Mouse (Mus musculus): ENCODE data around the gene Fbxl15. TPM values are rescaled to one million over a fixed set of nuclear protein-coding genes. Genes with fewer than 3 reads are reported as not detected.

The Fbxl15 gene
- polyA plus RNA-seq (2015; fragmentation: Nextera tagmentation; extraction: Ambion mirVana) = 22.4 and 26.0 TPM in 2 replicates

- Histone ChIP-seq H3K4me3 (ENCODE audit: low read length) (peak within 1 kb of the TSS; percentile 72), H3K4me1 (ENCODE audit: insufficient read depth, low read length) (peaks cover 25% of the 10 kb centered on the region), H3K9ac (replicated peaks; ENCODE audit: low read length) (peak within 1 kb of the TSS; percentile 80), H3K9me3 (ENCODE audit: low read length) (no peaks in the 10 kb centered on the region), H3K27me3 (ENCODE audit: insufficient read depth, low read length) (peaks cover 41% of the 10 kb centered on the region), H3K36me3 (ENCODE audit: insufficient read depth, low read length) (peaks cover 15% of the 10 kb centered on the region), H3K4me2 (replicated peaks; ENCODE audit: low read depth, low read length) (peak within 1 kb of the TSS; percentile 99), H3K27ac (ENCODE audit: low read length) (peak within 1 kb of the TSS; percentile 94)
- ATAC-seq (ENCODE audit: low FRiP score, low TSS enrichment) = peak; percentile 92
- under 1% methylated on average over 78 of the region's 81 CpGs for WGBS
Measured at GRCm38 (mm10) chr19:46328081-46329030, at the start of gene Fbxl15. Fbxl15 (plus strand) TSS chr19:46328184.

DNA sequence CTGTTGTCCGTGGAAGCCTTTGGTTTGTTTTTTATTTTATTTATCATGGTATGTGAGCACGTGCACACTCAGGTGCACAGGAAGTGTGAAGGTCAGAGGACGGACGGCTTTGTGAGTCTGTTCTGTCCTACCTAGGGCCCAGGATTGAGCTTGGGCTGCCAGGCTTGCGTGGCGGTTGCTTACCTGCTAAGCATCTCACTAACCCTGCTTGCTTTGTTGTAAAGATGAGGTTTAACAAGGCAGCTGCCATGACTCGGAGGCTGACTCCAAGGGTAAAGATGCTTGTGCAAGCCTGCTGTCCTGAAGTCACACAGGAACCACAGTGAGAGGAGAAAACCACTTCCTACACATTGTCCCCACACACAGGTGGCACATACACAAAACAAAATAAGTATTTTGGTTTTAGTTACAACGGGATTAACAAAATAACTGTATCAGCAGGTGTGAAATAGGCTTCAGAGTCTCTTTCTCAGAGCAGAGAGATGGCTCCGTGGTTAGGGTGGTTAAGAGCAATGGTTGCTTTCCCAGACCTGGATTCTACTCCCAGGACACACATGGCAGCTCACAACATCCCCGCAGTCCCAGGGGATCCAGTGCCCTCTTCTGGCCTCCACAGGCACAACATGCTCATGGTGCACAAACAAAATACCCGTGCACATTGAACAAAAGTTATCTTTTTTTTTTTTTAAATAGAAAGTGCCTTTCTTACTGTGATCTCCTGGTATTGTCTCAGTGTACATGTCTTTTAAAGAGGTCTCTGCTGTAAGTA, 45.7 kb upstream of the Fbxl15 start:
- Histone ChIP-seq H3K9ac (replicated peaks; ENCODE audit: low read length) (no peak overlapping the region), H3K4me2 (replicated peaks; ENCODE audit: low read depth, low read length) (no peak overlapping the region), H3K9me3 (ENCODE audit: low read length) (no peaks in the 10 kb centered on the region), H3K4me3 (ENCODE audit: low read length) (no peak overlapping the region), H3K27ac (ENCODE audit: low read length) (no peak overlapping the region), H3K36me3 (ENCODE audit: insufficient read depth, low read length) (peaks cover 70% of the 10 kb centered on the region), H3K27me3 (ENCODE audit: insufficient read depth, low read length) (no peaks in the 10 kb centered on the region), H3K4me1 (ENCODE audit: insufficient read depth, low read length) (no peaks in the 10 kb centered on the region)
- no peak for ATAC-seq (ENCODE audit: low FRiP score, low TSS enrichment)
- 93% methylated on average over 11 of the region's 11 CpGs for WGBS

DNA sequence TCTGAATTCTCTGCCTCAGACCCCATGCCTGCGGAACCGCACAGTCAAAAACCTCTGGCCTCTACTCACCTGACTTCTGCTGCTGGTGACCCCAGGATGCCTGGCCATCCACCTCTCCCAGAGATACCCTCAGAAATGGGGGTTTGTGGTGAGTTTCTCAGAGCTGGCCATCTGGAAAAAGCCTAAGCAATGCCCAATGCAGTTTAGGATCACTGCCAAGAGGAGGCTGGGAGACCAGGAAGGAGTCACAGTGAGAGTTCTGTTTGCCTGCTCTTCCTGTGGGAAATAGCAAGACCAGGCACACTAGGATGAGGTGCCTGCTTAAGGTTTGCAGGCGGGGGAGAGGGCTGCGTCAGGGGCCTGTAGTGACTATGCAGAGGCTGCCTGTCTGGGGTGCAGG, 43.3 kb upstream of the Fbxl15 start:
- H3K9me3 ChIP-seq (ENCODE audit: low read length) = no peaks in the 10 kb centered on the region
- WGBS = 96% methylated on average over 4 of the region's 4 CpGs
- no peak overlapping the region for H3K4me2 ChIP-seq (replicated peaks; ENCODE audit: low read depth, low read length)
- H3K4me3 ChIP-seq (ENCODE audit: low read length) = no peak overlapping the region
- no peak for ATAC-seq (ENCODE audit: low FRiP score, low TSS enrichment)
- no peaks in the 10 kb centered on the region for H3K27me3 ChIP-seq (ENCODE audit: insufficient read depth, low read length)
- H3K4me1 ChIP-seq (ENCODE audit: insufficient read depth, low read length) = no peaks in the 10 kb centered on the region
- no peak overlapping the region for H3K27ac ChIP-seq (ENCODE audit: low read length)
- H3K9ac ChIP-seq (replicated peaks; ENCODE audit: low read length) = no peak overlapping the region
- H3K36me3 ChIP-seq (ENCODE audit: insufficient read depth, low read length) = peaks cover 59% of the 10 kb centered on the region

GRCm38 (mm10) chr19:46285631-46286030, 42.4 kb upstream of the Fbxl15 start:
- no peak overlapping the region for H3K27ac ChIP-seq (ENCODE audit: low read length)
- H3K36me3 ChIP-seq (ENCODE audit: insufficient read depth, low read length) = peaks cover 50% of the 10 kb centered on the region
- H3K27me3 ChIP-seq (ENCODE audit: insufficient read depth, low read length) = no peaks in the 10 kb centered on the region
- WGBS = 64% methylated on average over 7 of the region's 7 CpGs
- no peak overlapping the region for H3K4me3 ChIP-seq (ENCODE audit: low read length)
- ATAC-seq (ENCODE audit: low FRiP score, low TSS enrichment) = no peak
- no peak overlapping the region for H3K9ac ChIP-seq (replicated peaks; ENCODE audit: low read length)
- no peak overlapping the region for H3K4me2 ChIP-seq (replicated peaks; ENCODE audit: low read depth, low read length)
- H3K4me1 ChIP-seq (ENCODE audit: insufficient read depth, low read length) = no peaks in the 10 kb centered on the region
- H3K9me3 ChIP-seq (ENCODE audit: low read length) = no peaks in the 10 kb centered on the region

DNA sequence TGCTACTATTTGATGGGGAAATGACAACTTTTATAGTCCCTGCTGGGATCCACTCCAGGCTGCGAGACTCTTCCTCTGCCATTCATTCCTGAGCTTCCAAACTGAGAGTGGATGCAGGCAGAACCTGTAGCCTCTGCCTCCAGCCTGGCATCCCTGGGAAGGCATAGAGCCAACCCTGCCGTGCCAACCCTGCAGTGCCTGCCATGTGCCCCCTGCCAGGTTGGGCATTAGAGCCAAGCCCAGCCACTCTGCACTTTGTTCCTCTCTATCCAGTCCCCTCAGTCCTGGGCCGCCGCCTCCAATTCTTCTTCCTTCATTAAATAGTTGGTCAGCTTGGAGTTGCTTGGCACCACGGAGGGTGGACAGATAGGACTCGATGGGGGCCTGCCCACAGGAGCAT, 41.9 kb upstream of the Fbxl15 start:
- H3K9ac ChIP-seq (replicated peaks; ENCODE audit: low read length) = no peak overlapping the region
- ATAC-seq (ENCODE audit: low FRiP score, low TSS enrichment) = no peak
- H3K9me3 ChIP-seq (ENCODE audit: low read length) = no peaks in the 10 kb centered on the region
- H3K4me2 ChIP-seq (replicated peaks; ENCODE audit: low read depth, low read length) = no peak overlapping the region
- WGBS = 86% methylated on average over 6 of the region's 6 CpGs
- no peaks in the 10 kb centered on the region for H3K27me3 ChIP-seq (ENCODE audit: insufficient read depth, low read length)
- no peak overlapping the region for H3K4me3 ChIP-seq (ENCODE audit: low read length)
- H3K27ac ChIP-seq (ENCODE audit: low read length) = no peak overlapping the region
- no peaks in the 10 kb centered on the region for H3K4me1 ChIP-seq (ENCODE audit: insufficient read depth, low read length)
- H3K36me3 ChIP-seq (ENCODE audit: insufficient read depth, low read length) = peaks cover 50% of the 10 kb centered on the region

GRCm38 (mm10) chr19:46286926-46287325, 41.1 kb upstream of the Fbxl15 start:
- no peak for ATAC-seq (ENCODE audit: low FRiP score, low TSS enrichment)
- Histone ChIP-seq H3K9ac (replicated peaks; ENCODE audit: low read length) (no peak overlapping the region), H3K9me3 (ENCODE audit: low read length) (no peaks in the 10 kb centered on the region), H3K27ac (ENCODE audit: low read length) (no peak overlapping the region), H3K4me1 (ENCODE audit: insufficient read depth, low read length) (no peaks in the 10 kb centered on the region), H3K4me3 (ENCODE audit: low read length) (no peak overlapping the region), H3K27me3 (ENCODE audit: insufficient read depth, low read length) (no peaks in the 10 kb centered on the region), H3K36me3 (ENCODE audit: insufficient read depth, low read length) (peaks cover 41% of the 10 kb centered on the region), H3K4me2 (replicated peaks; ENCODE audit: low read depth, low read length) (no peak overlapping the region)
- WGBS = 83% methylated on average over 3 of the region's 3 CpGs

DNA sequence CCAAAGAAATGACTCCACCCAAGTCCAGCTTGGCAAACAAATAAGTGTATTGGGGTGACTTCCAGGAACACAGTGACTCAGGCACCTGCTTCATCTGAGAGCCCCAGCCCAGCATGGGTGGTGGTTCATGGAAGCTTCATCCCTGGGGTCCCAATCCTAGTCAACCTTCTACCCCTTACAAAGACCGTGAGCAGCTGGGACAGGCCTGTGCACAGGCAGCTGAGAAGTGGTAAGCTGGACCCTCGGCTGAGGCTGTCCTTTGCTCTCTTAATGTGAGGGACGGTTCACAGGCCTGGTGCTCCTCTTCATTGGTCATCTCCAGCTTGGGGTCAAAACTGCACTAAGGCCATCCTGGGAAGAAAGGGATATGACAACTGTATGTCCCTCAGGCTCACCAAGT, 40.4 kb upstream of the Fbxl15 start:
- Histone ChIP-seq H3K9ac (replicated peaks; ENCODE audit: low read length) (no peak overlapping the region), H3K27ac (ENCODE audit: low read length) (no peak overlapping the region), H3K4me2 (replicated peaks; ENCODE audit: low read depth, low read length) (no peak overlapping the region), H3K27me3 (ENCODE audit: insufficient read depth, low read length) (no peaks in the 10 kb centered on the region), H3K9me3 (ENCODE audit: low read length) (no peaks in the 10 kb centered on the region), H3K4me1 (ENCODE audit: insufficient read depth, low read length) (no peaks in the 10 kb centered on the region), H3K36me3 (ENCODE audit: insufficient read depth, low read length) (peaks cover 35% of the 10 kb centered on the region), H3K4me3 (ENCODE audit: low read length) (no peak overlapping the region)
- WGBS = 94% methylated on average over 3 of the region's 3 CpGs
- no peak for ATAC-seq (ENCODE audit: low FRiP score, low TSS enrichment)

GRCm38 (mm10) chr19:46290535-46291105, 37.4 kb upstream of the Fbxl15 start:
- peaks cover 10% of the 10 kb centered on the region; the same call in 1 of the 2 replicates for H3K36me3 ChIP-seq (ENCODE audit: insufficient read depth, low read length)
- H3K4me3 ChIP-seq (ENCODE audit: low read length) = no peak overlapping the region
- no peak for ATAC-seq (ENCODE audit: low FRiP score, low TSS enrichment)
- H3K27ac ChIP-seq (ENCODE audit: low read length) = no peak overlapping the region
- 69% methylated on average over 12 of the region's 12 CpGs for WGBS
- no peaks in the 10 kb centered on the region for H3K9me3 ChIP-seq (ENCODE audit: low read length)
- no peaks in the 10 kb centered on the region for H3K4me1 ChIP-seq (ENCODE audit: insufficient read depth, low read length)
- no peaks in the 10 kb centered on the region for H3K27me3 ChIP-seq (ENCODE audit: insufficient read depth, low read length)
- no peak overlapping the region for H3K4me2 ChIP-seq (replicated peaks; ENCODE audit: low read depth, low read length)
- H3K9ac ChIP-seq (replicated peaks; ENCODE audit: low read length) = no peak overlapping the region

DNA sequence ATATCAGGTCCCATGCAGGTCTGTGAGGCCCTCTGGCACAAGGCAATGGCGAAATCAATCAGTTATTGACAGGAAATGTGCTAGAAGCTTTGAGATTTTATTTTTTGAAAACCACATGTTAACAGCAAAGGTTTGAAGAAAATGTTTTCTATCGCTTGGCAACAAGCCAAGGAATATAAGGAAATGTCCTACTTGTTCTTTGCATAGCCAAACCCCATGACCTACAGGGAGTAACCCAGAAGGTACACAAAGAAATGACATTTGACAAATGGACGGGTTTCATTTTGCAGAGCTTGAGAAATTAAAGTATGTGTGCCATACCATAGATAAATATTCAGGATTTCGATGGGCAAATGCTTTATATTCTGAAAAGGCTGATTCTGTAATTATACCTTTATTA, 31.0 kb upstream of the Fbxl15 start:
- no peak overlapping the region for H3K4me3 ChIP-seq (ENCODE audit: low read length)
- WGBS = 62% methylated on average over 4 of the region's 4 CpGs
- no peak overlapping the region for H3K4me2 ChIP-seq (replicated peaks; ENCODE audit: low read depth, low read length)
- no peaks in the 10 kb centered on the region for H3K4me1 ChIP-seq (ENCODE audit: insufficient read depth, low read length)
- peaks cover 9% of the 10 kb centered on the region for H3K27me3 ChIP-seq (ENCODE audit: insufficient read depth, low read length)
- H3K27ac ChIP-seq (ENCODE audit: low read length) = no peak overlapping the region
- no peaks in the 10 kb centered on the region for H3K9me3 ChIP-seq (ENCODE audit: low read length)
- ATAC-seq (ENCODE audit: low FRiP score, low TSS enrichment) = no peak
- H3K36me3 ChIP-seq (ENCODE audit: insufficient read depth, low read length) = no peaks in the 10 kb centered on the region
- H3K9ac ChIP-seq (replicated peaks; ENCODE audit: low read length) = no peak overlapping the region

All from kidney, embryonic 16.5 days (tissue).